In the genomic region with DNA sequence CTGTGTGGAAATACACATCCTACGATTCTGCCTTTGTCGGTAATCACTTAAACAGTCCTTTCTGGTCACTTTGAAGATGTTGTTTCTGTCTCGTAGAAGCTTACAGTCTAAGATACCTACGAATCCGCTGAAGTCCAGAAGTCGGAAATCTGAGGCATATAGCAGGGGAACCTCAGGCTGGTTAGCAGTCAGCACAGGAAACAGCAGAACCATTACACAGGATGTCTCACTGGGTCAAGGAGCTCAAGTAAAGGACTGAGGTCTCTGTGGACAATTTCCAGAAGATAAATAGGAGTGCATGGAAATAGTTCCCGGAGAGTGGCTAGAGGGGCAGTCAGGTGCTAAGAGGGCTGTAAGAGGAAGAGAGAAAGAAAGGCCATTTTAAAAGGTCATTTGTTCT, we compare ENCODE assay signal across 28 mouse cellular contexts.
A peak's percentile ranks its signal among the peaks of the same experiment; 100 is the strongest.
DNase-seq lines count a peak whose midpoint lies in the region; ATAC-seq and TF ChIP-seq lines count a peak whose summit lies in the region.
"Had no signal": no experiment of that assay in that cellular context is flagged by ENCODE, and none has a peak within 500 bp of the region (broad histone marks: within the 10 kb centered on the region; RNA-seq: fewer than 3 reads in every experiment).

No protein-coding gene starts in this region.

- TF ChIP-seq POLR2A in testis, adult 2 months (IDR thresholded peaks at IDR 0.05; ENCODE audit: control insufficient read depth, low read depth, low read length) = no peak

- DNase-seq in testis, postnatal 14 days (ENCODE audit: low spot score) = no peak
- DNase-seq in cerebellum, adult 11 months = no peak
- no peak for DNase-seq in retina, embryonic 14.5 days (ENCODE audit: low spot score)
- no peak for DNase-seq in kidney, postnatal 10 days
- DNase-seq: adrenal gland, adult 8-10 months; adrenal gland, postnatal 25 days; cerebellum, adult 18-20 months; cerebellum, adult 9-10 months; cerebellum, postnatal 14 days; forebrain, postnatal 0 days; gastrocnemius, adult 2 months; gastrocnemius, postnatal 14 days; heart, adult 18-20 months; heart, postnatal 14 days; heart, postnatal 4 days had no signal

- H3K4me1 ChIP-seq in testis, adult 2 months (ENCODE audit: control insufficient read depth, insufficient read depth, low read length) = peaks cover 2% of the 10 kb centered on the region
- H3K4me1 ChIP-seq: embryonic facial prominence, embryonic 12.5 days; embryonic facial prominence, embryonic 15.5 days; heart, embryonic 10.5 days; heart, embryonic 13.5 days; hindbrain, embryonic 12.5 days had no signal

- peak; percentile 31 for ATAC-seq in CD4-positive, CD25-positive, alpha-beta regulatory T cell, adult 4 months
- peak; percentile 59 to 60; a peak in 3 of 4 replicates for ATAC-seq in hematopoietic stem cell, adult 5-6 weeks (replicated peaks in 1 of 2; ENCODE audit: insufficient read depth in 1 of 2, low FRiP score in 2 of 2, low TSS enrichment in 1 of 2, low read depth in 1 of 2, poor library complexity in 2 of 2, severe bottlenecking in 2 of 2)
- ATAC-seq: activated CD4-positive, CD25-positive, alpha-beta regulatory T cell, adult 4 months; forebrain, embryonic 14.5 days; forebrain, postnatal 0 days; hindbrain, embryonic 16.5 days; inflammation-experienced regulatory T-cells, adult 6 months; intestine, postnatal 0 days had no signal

- H3K27ac ChIP-seq in testis, adult 2 months (ENCODE audit: control insufficient read depth, insufficient read depth, low read depth, low read length) = no peak overlapping the region
- H3K27ac ChIP-seq: embryonic facial prominence, embryonic 12.5 days; embryonic facial prominence, embryonic 15.5 days; gastrocnemius, adult 2 months; heart, embryonic 10.5 days; heart, embryonic 13.5 days; hindbrain, embryonic 12.5 days had no signal

- TF ChIP-seq CTCF in testis, adult 2 months (IDR thresholded peaks at IDR 0.05; ENCODE audit: control insufficient read depth, insufficient read depth, insufficient replicate concordance, low read depth, low read length) = no peak

- peak overlapping the region; percentile 59 for H3K4me3 ChIP-seq in testis, adult 2 months (ENCODE audit: control insufficient read depth, low read depth, low read length)
- H3K4me3 ChIP-seq: embryonic facial prominence, embryonic 12.5 days; embryonic facial prominence, embryonic 15.5 days; gastrocnemius, adult 2 months; heart, embryonic 10.5 days; heart, embryonic 13.5 days; hindbrain, embryonic 12.5 days had no signal

- H3K27me3 ChIP-seq in testis, adult 2 months (ENCODE audit: control insufficient read depth, insufficient read depth, low read length) = peaks cover 2% of the 10 kb centered on the region; the same call in 1 of the 2 replicates
- H3K27me3 ChIP-seq: embryonic facial prominence, embryonic 12.5 days; embryonic facial prominence, embryonic 15.5 days; heart, embryonic 13.5 days; hindbrain, embryonic 12.5 days had no signal

- no peaks in the 10 kb centered on the region for H3K36me3 ChIP-seq in testis, adult 2 months (ENCODE audit: control insufficient read depth, insufficient read depth, low read length)
- H3K36me3 ChIP-seq: embryonic facial prominence, embryonic 12.5 days; embryonic facial prominence, embryonic 15.5 days; heart, embryonic 10.5 days; heart, embryonic 13.5 days; hindbrain, embryonic 12.5 days had no signal
